Mouse (Mus musculus): ENCODE results near the gene Rictor. TPM values are rescaled to one million over a fixed set of nuclear protein-coding genes. Genes with fewer than 3 reads are reported as not detected.
"Not testable (repeated sequence)": the region's sequence is repeated elsewhere in the genome, so short reads cannot be mapped to it uniquely, and the experiment has no call there.

Gene Rictor
- polyA plus RNA-seq, 1 experiment = 24.4 TPM

DNA sequence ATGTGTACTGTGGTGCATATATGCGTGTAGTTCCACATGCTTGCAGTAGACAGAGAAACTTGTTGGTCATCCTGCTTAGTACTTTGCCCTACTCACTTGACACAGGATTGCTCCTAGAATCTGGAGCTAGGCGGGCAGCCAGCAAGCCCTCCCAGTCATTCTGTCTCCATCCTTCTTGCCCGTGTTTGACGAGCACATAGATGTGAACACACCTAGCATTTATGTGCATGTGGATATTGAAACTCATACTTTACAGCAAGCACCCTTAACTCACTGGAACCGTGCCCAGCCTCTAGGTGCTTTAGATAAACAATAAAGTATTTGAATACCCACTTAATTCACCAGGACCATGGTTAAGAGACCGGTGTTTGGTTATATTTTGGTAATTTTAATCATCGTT lies 81.8 kb downstream of the Rictor start:
- TF ChIP-seq CTCF (IDR thresholded peaks at IDR 0.05; ENCODE audit: borderline replicate concordance, insufficient read depth, low read depth, low read length) (no peak), POLR2A (IDR thresholded peaks at IDR 0.05; ENCODE audit: borderline replicate concordance, insufficient read depth, low read length) (no peak)
- H3K27me3 ChIP-seq (ENCODE audit: control insufficient read depth, insufficient read depth, low read length) = no peaks in the 10 kb centered on the region
- no peaks in the 10 kb centered on the region for H3K4me1 ChIP-seq (ENCODE audit: control insufficient read depth, insufficient read depth, low read length)
- no peak overlapping the region for H3K4me3 ChIP-seq (replicated peaks; ENCODE audit: insufficient read depth, low read depth, low read length)
- WGBS = 91% methylated on average over 7 of the region's 7 CpGs
- H3K27ac ChIP-seq (ENCODE audit: insufficient read depth, low read length) = no peak overlapping the region
- no peak for DNase-seq

DNA sequence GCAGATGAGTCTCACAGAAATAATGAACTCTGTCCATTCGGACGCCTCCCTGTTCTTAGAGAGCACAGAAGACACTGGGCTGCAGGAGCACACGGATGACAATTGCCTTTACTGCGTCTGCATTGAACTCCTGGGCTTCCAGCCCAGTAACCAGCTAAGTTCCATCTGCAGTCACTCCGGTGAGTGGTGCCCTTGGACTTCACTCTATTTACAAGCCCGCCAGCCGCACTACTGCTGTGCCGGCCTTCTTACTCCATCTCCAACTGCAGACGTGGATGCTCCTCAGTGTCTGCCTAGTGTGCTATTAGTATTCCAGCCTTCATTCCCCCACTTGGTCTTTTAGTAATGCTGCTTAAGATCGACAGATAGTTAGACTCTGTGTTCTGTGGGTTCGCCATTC lies 83.5 kb downstream of the Rictor start:
- DNase-seq = no peak
- no peak overlapping the region for H3K4me3 ChIP-seq (replicated peaks; ENCODE audit: insufficient read depth, low read depth, low read length)
- H3K27me3 ChIP-seq (ENCODE audit: control insufficient read depth, insufficient read depth, low read length) = no peaks in the 10 kb centered on the region
- H3K4me1 ChIP-seq (ENCODE audit: control insufficient read depth, insufficient read depth, low read length) = no peaks in the 10 kb centered on the region
- WGBS = 53% methylated on average over 11 of the region's 11 CpGs
- H3K27ac ChIP-seq (ENCODE audit: insufficient read depth, low read length) = no peak overlapping the region
- TF ChIP-seq CTCF (IDR thresholded peaks at IDR 0.05; ENCODE audit: borderline replicate concordance, insufficient read depth, low read depth, low read length) (no peak), POLR2A (IDR thresholded peaks at IDR 0.05; ENCODE audit: borderline replicate concordance, insufficient read depth, low read length) (no peak)

DNA sequence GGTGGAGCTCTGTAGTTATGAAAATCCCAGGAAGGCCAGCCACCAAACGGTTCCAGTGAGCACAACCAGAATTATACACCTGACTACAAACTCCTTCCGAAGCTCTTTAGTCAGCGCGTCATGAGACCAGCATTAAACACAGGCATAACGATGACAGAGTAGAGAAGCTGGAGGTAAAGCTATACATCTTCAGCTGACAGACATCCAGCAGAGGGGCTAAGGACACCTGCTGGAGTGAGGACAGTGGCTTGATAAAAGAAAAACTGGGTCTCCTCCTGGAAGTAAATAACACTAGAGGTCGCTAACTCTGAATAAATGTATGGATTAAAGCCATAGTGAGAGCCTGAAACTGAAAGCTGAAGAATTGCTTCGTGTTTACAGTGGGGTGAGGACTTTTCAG lies 84.7 kb downstream of the Rictor start:
- no peaks in the 10 kb centered on the region for H3K27me3 ChIP-seq (ENCODE audit: control insufficient read depth, insufficient read depth, low read length)
- WGBS = 85% methylated on average over 7 of the region's 7 CpGs
- TF ChIP-seq POLR2A (IDR thresholded peaks at IDR 0.05; ENCODE audit: borderline replicate concordance, insufficient read depth, low read length) (no peak), CTCF (IDR thresholded peaks at IDR 0.05; ENCODE audit: borderline replicate concordance, insufficient read depth, low read depth, low read length) (no peak)
- H3K4me3 ChIP-seq (replicated peaks; ENCODE audit: insufficient read depth, low read depth, low read length) = no peak overlapping the region
- DNase-seq = no peak
- no peak overlapping the region for H3K27ac ChIP-seq (ENCODE audit: insufficient read depth, low read length)
- no peaks in the 10 kb centered on the region for H3K4me1 ChIP-seq (ENCODE audit: control insufficient read depth, insufficient read depth, low read length)

DNA sequence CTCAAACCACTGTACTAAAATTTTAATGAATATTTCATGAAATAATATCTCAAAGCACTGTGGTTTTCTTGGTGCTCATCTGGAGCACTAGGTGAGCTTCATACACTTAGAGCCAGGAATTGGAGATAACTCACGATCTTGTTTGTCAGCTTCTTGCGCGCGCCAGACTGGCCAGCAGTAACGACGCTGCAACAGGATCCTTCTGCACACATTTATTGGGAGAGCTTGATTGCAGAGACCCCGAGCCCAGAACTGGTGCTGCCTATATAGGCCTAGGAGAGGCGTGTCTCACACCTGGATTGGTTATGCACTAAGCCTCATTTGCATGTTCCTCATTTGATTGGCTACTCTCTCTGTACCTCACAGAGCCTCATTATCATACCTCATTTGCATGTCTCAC lies 93.0 kb downstream of the Rictor start:
- DNase-seq; H3K4me1 ChIP-seq (ENCODE audit: control insufficient read depth, insufficient read depth, low read length); H3K4me3 ChIP-seq (replicated peaks; ENCODE audit: insufficient read depth, low read depth, low read length); H3K27ac ChIP-seq (ENCODE audit: insufficient read depth, low read length); H3K27me3 ChIP-seq (ENCODE audit: control insufficient read depth, insufficient read depth, low read length): not testable (repeated sequence)
- 96% methylated on average over 8 of the region's 8 CpGs for WGBS

DNA sequence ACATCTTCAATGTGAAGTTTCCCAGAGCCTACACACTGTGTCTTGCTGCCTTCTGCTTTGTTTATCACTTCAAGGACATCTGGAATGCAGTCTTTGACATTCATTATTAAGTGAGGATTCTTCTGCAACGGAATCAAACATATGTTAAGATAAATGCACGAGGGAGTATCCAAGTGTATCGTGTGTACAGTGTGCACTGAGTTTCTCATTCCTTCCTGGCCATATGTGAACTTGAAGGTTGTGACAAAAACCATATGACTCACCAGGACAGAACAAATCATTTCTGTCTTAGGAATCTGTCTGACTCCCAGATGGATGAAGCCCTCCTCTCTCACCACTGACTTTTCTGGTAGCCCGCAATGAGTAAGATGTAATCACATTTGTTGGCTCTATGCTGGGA lies 107.6 kb downstream of the Rictor start:
- Histone ChIP-seq H3K4me1 (ENCODE audit: control insufficient read depth, insufficient read depth, low read length) (no peaks in the 10 kb centered on the region), H3K27me3 (ENCODE audit: control insufficient read depth, insufficient read depth, low read length) (no peaks in the 10 kb centered on the region), H3K4me3 (replicated peaks; ENCODE audit: insufficient read depth, low read depth, low read length) (no peak overlapping the region), H3K27ac (ENCODE audit: insufficient read depth, low read length) (no peak overlapping the region)
- 66% methylated on average over 4 of the region's 4 CpGs for WGBS
- no peak for DNase-seq
- no peak for TF ChIP-seq POLR2A (IDR thresholded peaks at IDR 0.05; ENCODE audit: borderline replicate concordance, insufficient read depth, low read length)
- no peak for TF ChIP-seq CTCF (IDR thresholded peaks at IDR 0.05; ENCODE audit: borderline replicate concordance, insufficient read depth, low read depth, low read length)

DNA sequence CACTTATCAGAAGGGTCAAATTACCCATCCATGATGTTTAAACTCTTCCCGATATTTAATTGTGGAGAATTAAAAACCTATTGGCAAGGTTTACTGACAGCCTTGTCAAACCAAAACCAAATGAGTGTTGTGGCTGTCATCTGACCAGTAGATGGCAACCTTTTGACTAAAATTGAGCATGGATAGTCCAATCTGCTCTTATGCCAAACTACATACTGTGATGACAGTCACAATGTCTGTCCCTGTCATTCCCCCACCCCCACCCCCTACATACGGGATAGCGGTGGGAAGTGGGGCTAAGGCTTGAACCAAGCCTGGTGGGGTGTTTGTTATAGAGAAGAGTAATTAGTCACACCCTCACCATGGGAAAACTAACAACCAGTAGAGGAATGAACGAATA lies 132.0 kb downstream of the Rictor start:
- Histone ChIP-seq H3K4me3 (replicated peaks; ENCODE audit: insufficient read depth, low read depth, low read length) (no peak overlapping the region), H3K4me1 (ENCODE audit: control insufficient read depth, insufficient read depth, low read length) (no peaks in the 10 kb centered on the region), H3K27ac (ENCODE audit: insufficient read depth, low read length) (no peak overlapping the region), H3K27me3 (ENCODE audit: control insufficient read depth, insufficient read depth, low read length) (no peaks in the 10 kb centered on the region)
- peak in 1 of 2 experiments; percentile 5 for DNase-seq
- TF ChIP-seq POLR2A (IDR thresholded peaks at IDR 0.05; ENCODE audit: borderline replicate concordance, insufficient read depth, low read length) (no peak), CTCF (IDR thresholded peaks at IDR 0.05; ENCODE audit: borderline replicate concordance, insufficient read depth, low read depth, low read length) (peak; percentile 4; the same call in 1 of the 2 replicates)
- WGBS = 20% methylated on average over 4 of the region's 4 CpGs

DNA sequence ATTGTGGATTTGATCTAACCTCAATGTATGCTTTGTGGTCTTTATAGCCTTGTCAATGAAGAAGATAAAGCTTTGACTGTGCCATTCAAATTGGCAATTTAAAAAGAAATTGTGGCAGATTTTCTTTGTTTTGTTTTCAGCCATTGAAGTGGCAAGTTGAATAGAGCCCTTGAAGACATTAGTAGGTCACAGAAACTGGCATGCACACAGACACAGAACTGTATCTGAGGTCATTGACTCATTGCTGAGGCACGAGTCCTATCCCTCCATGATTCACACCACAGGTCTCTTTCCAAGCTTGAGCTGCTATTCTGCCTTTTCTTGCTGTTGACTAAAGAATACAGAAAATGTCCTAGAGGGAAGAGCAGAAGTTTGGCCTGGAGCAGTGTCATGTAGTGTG lies 141.7 kb downstream of the Rictor start:
- no peak for TF ChIP-seq CTCF (IDR thresholded peaks at IDR 0.05; ENCODE audit: borderline replicate concordance, insufficient read depth, low read depth, low read length)
- no peak for TF ChIP-seq POLR2A (IDR thresholded peaks at IDR 0.05; ENCODE audit: borderline replicate concordance, insufficient read depth, low read length)
- H3K4me1 ChIP-seq (ENCODE audit: control insufficient read depth, insufficient read depth, low read length) = no peaks in the 10 kb centered on the region
- H3K27me3 ChIP-seq (ENCODE audit: control insufficient read depth, insufficient read depth, low read length) = no peaks in the 10 kb centered on the region
- no peak overlapping the region for H3K27ac ChIP-seq (ENCODE audit: insufficient read depth, low read length)
- no peak overlapping the region for H3K4me3 ChIP-seq (replicated peaks; ENCODE audit: insufficient read depth, low read depth, low read length)
- 49% methylated on average over 1 of the region's 1 CpGs for WGBS
- DNase-seq = no peak

Other genes with a start within 250 kb of the Rictor start
- 1.6 and 2.3 TPM in 2 replicates for gene Fyb, start 185.5 kb upstream of the Rictor start, polyA plus RNA-seq (2012; rRNA removed)
- 1.6 and 1.8 TPM in 2 replicates for gene Osmr, start 166.6 kb downstream of the Rictor start, polyA plus RNA-seq (2012; rRNA removed)